Mouse (Mus musculus): ENCODE results near the gene Skap1. TPM values are rescaled to one million over a fixed set of nuclear protein-coding genes. Genes with fewer than 3 reads are reported as not detected.

Skap1 gene
- 1.1 and 1.4 TPM in 2 replicates for polyA plus RNA-seq (2015; fragmentation: Nextera tagmentation; extraction: Ambion mirVana)

DNA sequence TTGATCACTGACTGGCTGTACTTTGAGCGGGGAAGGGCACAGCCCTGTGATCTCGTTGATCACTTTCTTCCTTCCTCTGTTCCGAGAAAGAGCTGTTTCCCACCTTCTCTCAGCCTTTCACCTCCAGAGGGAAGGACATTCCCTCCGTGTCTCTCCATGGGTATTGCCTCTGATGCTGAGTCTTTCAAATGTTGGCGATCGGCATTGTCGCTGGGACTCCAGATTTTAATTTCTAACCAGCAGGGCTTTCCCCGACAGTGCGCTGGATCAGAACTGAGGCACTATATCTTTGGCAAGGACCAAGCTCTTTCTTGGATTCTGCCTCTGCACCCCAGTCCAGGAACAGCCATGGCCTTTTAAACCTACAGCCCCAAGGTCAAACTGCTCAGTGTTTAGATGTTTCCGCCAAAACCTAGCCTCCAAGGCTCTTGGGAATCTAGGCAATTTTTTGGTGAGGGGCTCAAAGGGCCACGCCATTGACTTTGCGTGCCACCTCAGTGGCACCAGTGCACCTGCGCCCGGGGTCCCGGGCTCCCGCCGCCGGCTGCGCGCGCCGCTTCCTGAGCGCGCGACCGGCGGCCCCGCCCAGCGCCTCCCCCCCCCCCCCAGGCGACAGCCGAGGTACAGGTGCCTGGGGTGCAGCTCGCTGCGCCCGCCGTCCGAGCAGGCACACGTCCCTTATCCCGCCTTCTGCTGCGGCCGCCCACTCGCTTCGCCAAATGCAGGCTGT lies at the start of gene Skap1:
Gene Skap1 (plus strand): TSS at position 608 of the 730 bp plus-strand sequence.
- H3K27ac ChIP-seq (ENCODE audit: low read length), result no peak within 1 kb of the TSS
- peak within 1 kb of the TSS; percentile 34 for H3K4me3 ChIP-seq (replicated peaks; ENCODE audit: low read length)
- no peaks in the 10 kb centered on the region for H3K9me3 ChIP-seq (replicated peaks; ENCODE audit: control insufficient read depth, low read length)
- H3K4me1 ChIP-seq (ENCODE audit: control insufficient read depth, insufficient read depth, low read length), result no peaks in the 10 kb centered on the region
- ATAC-seq (ENCODE audit: insufficient read depth, low FRiP score), result no peak
- WGBS, result 7% methylated on average over 42 of the region's 42 CpGs
- H3K9ac ChIP-seq (ENCODE audit: low read length), result 0 out of 2 replicates have a peak within 1 kb of the TSS, but pooled peaks have one; percentile 22
- no peaks in the 10 kb centered on the region for H3K36me3 ChIP-seq (ENCODE audit: control insufficient read depth, insufficient read depth, low read length)
- H3K4me2 ChIP-seq (ENCODE audit: low read depth, low read length), result peak within 1 kb of the TSS; percentile 63
- H3K27me3 ChIP-seq (ENCODE audit: control insufficient read depth, insufficient read depth, low read length), result peaks cover 6% of the 10 kb centered on the region

DNA sequence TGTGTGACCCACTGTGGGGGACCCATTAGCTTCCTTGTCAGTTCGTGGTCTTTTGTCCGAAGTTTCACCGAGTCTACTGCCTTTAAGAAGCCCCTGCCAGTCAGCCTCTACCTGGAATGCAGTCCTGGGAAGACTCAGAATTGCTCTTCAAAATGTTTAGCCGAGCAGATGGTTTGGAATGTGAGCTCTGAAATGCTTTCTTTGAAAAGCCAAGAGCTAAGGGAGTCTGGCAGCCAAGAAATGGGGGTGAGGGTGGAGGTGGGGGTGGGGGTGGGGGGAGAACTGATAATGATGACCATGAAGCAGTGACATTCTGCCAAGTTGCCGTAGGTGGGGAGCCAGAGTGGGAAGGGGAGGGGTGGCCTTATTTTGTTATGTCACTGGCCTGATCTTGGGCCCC lies 43.3 kb upstream of the Skap1 start:
- ATAC-seq (ENCODE audit: insufficient read depth, low FRiP score), result peak; percentile 56; the same call in 1 of the 2 replicates
- Histone ChIP-seq H3K9me3 (replicated peaks; ENCODE audit: control insufficient read depth, low read length) (no peaks in the 10 kb centered on the region), H3K4me2 (ENCODE audit: low read depth, low read length) (no peak overlapping the region), H3K36me3 (ENCODE audit: control insufficient read depth, insufficient read depth, low read length) (no peaks in the 10 kb centered on the region), H3K4me1 (ENCODE audit: control insufficient read depth, insufficient read depth, low read length) (peaks cover 5% of the 10 kb centered on the region; the same call in 1 of the 2 replicates), H3K9ac (ENCODE audit: low read length) (no peak overlapping the region), H3K27me3 (ENCODE audit: control insufficient read depth, insufficient read depth, low read length) (no peaks in the 10 kb centered on the region), H3K27ac (ENCODE audit: low read length) (peak overlapping the region; percentile 18; the same call in 1 of the 2 replicates), H3K4me3 (replicated peaks; ENCODE audit: low read length) (no peak overlapping the region)
- WGBS, result 14% methylated on average over 5 of the region's 5 CpGs

DNA sequence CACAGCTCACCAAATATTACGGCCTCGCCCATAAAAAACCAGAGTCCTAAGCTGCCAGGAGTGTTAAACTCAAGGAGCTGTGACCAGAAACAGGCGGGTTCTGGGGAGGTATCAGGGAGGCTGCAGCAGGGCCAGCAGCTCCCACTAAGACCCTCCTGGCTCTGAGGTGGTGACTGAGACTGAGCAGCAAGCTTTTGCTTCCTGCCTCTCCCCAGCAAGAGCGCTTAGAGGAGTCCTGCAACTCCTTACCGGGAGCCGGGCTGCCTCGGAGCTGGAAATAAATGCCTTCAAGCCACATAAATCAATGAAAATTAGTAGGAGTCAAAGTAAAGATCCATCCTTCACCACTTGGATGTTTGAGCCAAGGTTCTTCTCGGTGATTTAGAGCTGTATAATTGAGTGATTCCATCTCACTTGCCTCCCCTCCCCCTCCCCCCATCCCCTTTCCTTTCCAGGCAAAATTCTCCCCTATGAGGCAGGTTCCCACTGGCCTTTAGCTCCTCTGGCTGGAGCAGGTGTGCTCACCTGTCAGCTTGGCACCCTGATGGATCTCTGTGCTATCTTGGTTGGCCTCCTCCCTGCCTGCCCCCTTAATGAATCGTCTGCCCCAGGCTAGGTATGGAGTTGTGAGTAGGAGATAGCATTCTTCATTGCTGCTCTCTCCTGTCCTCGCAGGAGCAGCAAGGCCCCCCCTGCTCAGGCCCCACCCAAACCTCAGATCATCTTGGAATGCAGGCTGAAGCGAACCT lies 42.7 kb upstream of the Skap1 start:
- no peak overlapping the region for H3K9ac ChIP-seq (ENCODE audit: low read length)
- no peaks in the 10 kb centered on the region for H3K27me3 ChIP-seq (ENCODE audit: control insufficient read depth, insufficient read depth, low read length)
- H3K4me3 ChIP-seq (replicated peaks; ENCODE audit: low read length), result no peak overlapping the region
- peak overlapping the region; percentile 18 for H3K27ac ChIP-seq (ENCODE audit: low read length)
- WGBS, result 24% methylated on average over 11 of the region's 11 CpGs
- H3K4me2 ChIP-seq (ENCODE audit: low read depth, low read length), result no peak overlapping the region
- H3K4me1 ChIP-seq (ENCODE audit: control insufficient read depth, insufficient read depth, low read length), result peaks cover 5% of the 10 kb centered on the region; the same call in 1 of the 2 replicates
- peak; percentile 86; the same call in 1 of the 2 replicates for ATAC-seq (ENCODE audit: insufficient read depth, low FRiP score)
- no peaks in the 10 kb centered on the region for H3K36me3 ChIP-seq (ENCODE audit: control insufficient read depth, insufficient read depth, low read length)
- H3K9me3 ChIP-seq (replicated peaks; ENCODE audit: control insufficient read depth, low read length), result no peaks in the 10 kb centered on the region

DNA sequence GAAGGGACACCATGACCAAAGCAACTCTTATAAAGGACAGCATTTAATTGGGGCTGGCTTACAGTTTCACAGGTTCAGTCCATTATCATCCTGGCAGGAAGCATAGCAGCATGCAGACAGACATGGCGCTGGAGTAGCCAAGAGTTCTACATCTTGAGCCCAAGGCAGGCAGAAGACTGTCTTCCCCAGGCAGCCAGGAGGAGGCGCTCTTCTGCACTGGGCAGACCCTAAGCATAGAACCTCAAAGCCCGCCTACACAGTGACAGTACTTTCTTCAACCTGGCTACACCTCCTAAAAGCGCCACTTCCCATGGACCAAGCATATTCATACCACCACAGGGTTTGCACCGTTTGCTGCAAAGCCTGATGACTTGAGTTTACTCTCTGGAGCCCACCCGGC lies 39.2 kb upstream of the Skap1 start:
- Histone ChIP-seq H3K9ac (ENCODE audit: low read length) (no peak overlapping the region), H3K27me3 (ENCODE audit: control insufficient read depth, insufficient read depth, low read length) (no peaks in the 10 kb centered on the region), H3K9me3 (replicated peaks; ENCODE audit: control insufficient read depth, low read length) (no peaks in the 10 kb centered on the region), H3K36me3 (ENCODE audit: control insufficient read depth, insufficient read depth, low read length) (no peaks in the 10 kb centered on the region), H3K27ac (ENCODE audit: low read length) (no peak overlapping the region), H3K4me3 (replicated peaks; ENCODE audit: low read length) (no peak overlapping the region), H3K4me2 (ENCODE audit: low read depth, low read length) (no peak overlapping the region), H3K4me1 (ENCODE audit: control insufficient read depth, insufficient read depth, low read length) (peaks cover 5% of the 10 kb centered on the region; the same call in 1 of the 2 replicates)
- WGBS, result 89% methylated on average over 6 of the region's 6 CpGs
- no peak for ATAC-seq (ENCODE audit: insufficient read depth, low FRiP score)

DNA sequence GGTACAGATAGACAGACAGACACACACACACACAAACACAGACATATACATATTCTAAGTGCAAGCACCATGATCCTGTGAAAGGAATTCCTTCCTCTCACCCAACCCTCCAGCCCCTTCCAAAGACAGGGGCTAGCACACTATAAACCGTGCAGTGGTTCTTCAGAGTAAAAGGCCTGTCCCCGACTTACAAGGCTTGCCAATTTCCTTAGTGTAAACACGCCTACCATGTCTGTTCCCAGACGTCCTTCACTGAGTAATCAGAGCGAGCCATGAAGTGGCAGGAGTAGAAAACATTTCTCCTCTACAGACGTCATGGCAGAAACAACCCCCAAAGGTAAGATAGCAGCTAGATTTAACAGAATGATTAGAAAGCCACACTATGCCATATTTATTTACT lies 38.2 kb upstream of the Skap1 start:
- H3K27ac ChIP-seq (ENCODE audit: low read length), result no peak overlapping the region
- H3K36me3 ChIP-seq (ENCODE audit: control insufficient read depth, insufficient read depth, low read length), result no peaks in the 10 kb centered on the region
- no peak overlapping the region for H3K9ac ChIP-seq (ENCODE audit: low read length)
- WGBS, result 43% methylated on average over 6 of the region's 6 CpGs
- ATAC-seq (ENCODE audit: insufficient read depth, low FRiP score), result no peak
- no peaks in the 10 kb centered on the region for H3K27me3 ChIP-seq (ENCODE audit: control insufficient read depth, insufficient read depth, low read length)
- peaks cover 4% of the 10 kb centered on the region; the same call in 1 of the 2 replicates for H3K4me1 ChIP-seq (ENCODE audit: control insufficient read depth, insufficient read depth, low read length)
- no peak overlapping the region for H3K4me3 ChIP-seq (replicated peaks; ENCODE audit: low read length)
- no peak overlapping the region for H3K4me2 ChIP-seq (ENCODE audit: low read depth, low read length)
- H3K9me3 ChIP-seq (replicated peaks; ENCODE audit: control insufficient read depth, low read length), result no peaks in the 10 kb centered on the region

DNA sequence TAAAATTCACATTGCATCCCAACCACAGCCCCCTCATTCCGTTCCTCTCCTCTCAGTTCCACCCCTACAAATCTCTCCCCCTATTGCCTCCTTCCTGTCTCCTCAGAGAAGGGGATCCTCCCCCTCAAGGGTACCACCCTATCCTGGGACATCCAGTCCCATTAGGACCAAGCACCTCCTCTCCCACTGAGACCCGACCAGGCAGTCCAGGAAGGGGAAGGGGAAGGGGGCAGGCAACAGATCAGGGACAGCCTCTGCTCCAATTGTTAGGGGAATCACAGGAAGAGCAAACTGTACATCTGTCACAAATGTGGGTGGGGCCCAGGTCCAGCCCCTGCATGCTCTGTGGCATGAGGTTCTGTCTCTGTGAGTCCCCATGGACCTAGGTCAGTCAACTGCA lies 37.6 kb upstream of the Skap1 start:
- ATAC-seq (ENCODE audit: insufficient read depth, low FRiP score), result no peak
- no peak overlapping the region for H3K4me2 ChIP-seq (ENCODE audit: low read depth, low read length)
- H3K27ac ChIP-seq (ENCODE audit: low read length), result no peak overlapping the region
- no peaks in the 10 kb centered on the region for H3K4me1 ChIP-seq (ENCODE audit: control insufficient read depth, insufficient read depth, low read length)
- no peaks in the 10 kb centered on the region for H3K27me3 ChIP-seq (ENCODE audit: control insufficient read depth, insufficient read depth, low read length)
- 48% methylated on average over 2 of the region's 2 CpGs for WGBS
- no peaks in the 10 kb centered on the region for H3K9me3 ChIP-seq (replicated peaks; ENCODE audit: control insufficient read depth, low read length)
- no peak overlapping the region for H3K9ac ChIP-seq (ENCODE audit: low read length)
- H3K4me3 ChIP-seq (replicated peaks; ENCODE audit: low read length), result no peak overlapping the region
- H3K36me3 ChIP-seq (ENCODE audit: control insufficient read depth, insufficient read depth, low read length), result no peaks in the 10 kb centered on the region

DNA sequence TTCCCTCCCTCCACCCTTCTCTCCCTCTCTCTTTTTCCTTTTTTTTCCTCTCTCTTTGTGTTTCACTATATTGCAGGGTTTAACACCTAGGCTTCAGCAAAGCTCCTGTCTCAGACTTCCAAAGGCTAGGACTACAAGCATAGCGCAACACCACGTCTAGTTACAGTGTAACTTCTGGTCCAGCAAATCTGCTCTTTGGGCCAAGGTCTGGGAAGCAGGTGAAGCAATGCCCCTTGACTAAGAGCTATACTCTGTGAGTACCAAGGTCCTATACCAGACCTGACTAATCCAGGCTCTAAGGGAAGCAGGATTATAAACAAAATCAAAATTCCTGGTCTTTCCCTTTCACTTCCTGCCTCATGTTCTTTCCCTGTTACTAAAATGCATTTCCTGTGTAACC lies 35.3 kb upstream of the Skap1 start:
- no peak for ATAC-seq (ENCODE audit: insufficient read depth, low FRiP score)
- 84% methylated on average over 2 of the region's 2 CpGs for WGBS
- no peak overlapping the region for H3K27ac ChIP-seq (ENCODE audit: low read length)

DNA sequence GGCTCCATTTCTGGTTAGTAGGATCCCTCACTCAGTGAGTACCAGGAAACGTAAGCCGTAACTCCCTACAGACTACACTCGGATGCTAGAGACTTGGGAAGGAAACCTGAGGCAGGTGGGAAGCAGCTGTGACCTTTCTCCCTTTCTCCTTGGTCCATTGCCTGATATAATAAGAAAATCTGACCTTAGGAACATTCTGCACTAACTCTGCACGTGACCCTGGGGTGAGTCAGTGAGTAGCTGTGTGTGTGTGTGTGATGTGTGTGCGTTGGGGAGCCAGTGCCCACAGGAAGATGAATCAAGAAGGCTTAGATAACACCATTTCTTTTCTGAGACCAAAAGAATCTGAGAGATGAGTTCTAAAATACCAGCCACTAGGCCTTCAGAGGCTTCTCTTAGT lies 34.5 kb upstream of the Skap1 start:
- Histone ChIP-seq H3K27ac (ENCODE audit: low read length) (no peak overlapping the region), H3K4me1 (ENCODE audit: control insufficient read depth, insufficient read depth, low read length) (no peaks in the 10 kb centered on the region), H3K4me3 (replicated peaks; ENCODE audit: low read length) (no peak overlapping the region), H3K36me3 (ENCODE audit: control insufficient read depth, insufficient read depth, low read length) (no peaks in the 10 kb centered on the region), H3K9ac (ENCODE audit: low read length) (no peak overlapping the region), H3K27me3 (ENCODE audit: control insufficient read depth, insufficient read depth, low read length) (no peaks in the 10 kb centered on the region), H3K9me3 (replicated peaks; ENCODE audit: control insufficient read depth, low read length) (no peaks in the 10 kb centered on the region), H3K4me2 (ENCODE audit: low read depth, low read length) (no peak overlapping the region)
- whole genome bisulfite sequencing, result 77% methylated on average over 5 of the region's 5 CpGs
- no peak for ATAC-seq (ENCODE audit: insufficient read depth, low FRiP score)

More for the DNA sequence above, 35.3 kb upstream of the Skap1 start:
- H3K36me3 ChIP-seq (ENCODE audit: control insufficient read depth, insufficient read depth, low read length), result no peaks in the 10 kb centered on the region
- no peaks in the 10 kb centered on the region for H3K27me3 ChIP-seq (ENCODE audit: control insufficient read depth, insufficient read depth, low read length)
- no peaks in the 10 kb centered on the region for H3K9me3 ChIP-seq (replicated peaks; ENCODE audit: control insufficient read depth, low read length)
- no peaks in the 10 kb centered on the region for H3K4me1 ChIP-seq (ENCODE audit: control insufficient read depth, insufficient read depth, low read length)
- H3K9ac ChIP-seq (ENCODE audit: low read length), result no peak overlapping the region
- no peak overlapping the region for H3K4me3 ChIP-seq (replicated peaks; ENCODE audit: low read length)
- H3K4me2 ChIP-seq (ENCODE audit: low read depth, low read length), result no peak overlapping the region

DNA sequence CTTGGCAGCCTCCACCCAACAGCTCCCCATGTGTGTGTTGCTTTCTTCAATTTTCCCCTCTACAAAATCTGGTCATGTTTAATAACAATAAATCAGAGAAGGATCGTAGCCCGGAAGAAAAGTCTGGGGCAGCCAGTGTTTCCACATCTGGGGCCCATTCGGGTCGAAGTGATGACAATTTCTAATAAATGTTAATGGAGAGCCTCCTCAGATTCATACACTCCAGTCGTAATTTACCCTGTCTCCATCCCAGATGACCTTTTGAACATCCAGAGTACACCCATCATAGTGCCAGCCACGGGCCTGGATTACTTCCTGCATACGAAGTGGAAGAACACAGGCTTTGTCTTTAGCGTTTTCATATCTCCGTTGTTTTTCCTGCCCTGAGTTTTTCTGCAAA lies 32.5 kb upstream of the Skap1 start:
- no peak overlapping the region for H3K4me3 ChIP-seq (replicated peaks; ENCODE audit: low read length)
- H3K27me3 ChIP-seq (ENCODE audit: control insufficient read depth, insufficient read depth, low read length), result no peaks in the 10 kb centered on the region
- H3K9me3 ChIP-seq (replicated peaks; ENCODE audit: control insufficient read depth, low read length), result no peaks in the 10 kb centered on the region
- H3K4me2 ChIP-seq (ENCODE audit: low read depth, low read length), result no peak overlapping the region
- H3K9ac ChIP-seq (ENCODE audit: low read length), result no peak overlapping the region
- H3K36me3 ChIP-seq (ENCODE audit: control insufficient read depth, insufficient read depth, low read length), result no peaks in the 10 kb centered on the region
- H3K27ac ChIP-seq (ENCODE audit: low read length), result no peak overlapping the region
- 38% methylated on average over 9 of the region's 9 CpGs for WGBS
- no peaks in the 10 kb centered on the region for H3K4me1 ChIP-seq (ENCODE audit: control insufficient read depth, insufficient read depth, low read length)
- ATAC-seq (ENCODE audit: insufficient read depth, low FRiP score), result no peak

All from stomach, embryonic 16.5 days (tissue).